Mouse (Mus musculus): ENCODE measurements around the gene Trir.

DNA sequence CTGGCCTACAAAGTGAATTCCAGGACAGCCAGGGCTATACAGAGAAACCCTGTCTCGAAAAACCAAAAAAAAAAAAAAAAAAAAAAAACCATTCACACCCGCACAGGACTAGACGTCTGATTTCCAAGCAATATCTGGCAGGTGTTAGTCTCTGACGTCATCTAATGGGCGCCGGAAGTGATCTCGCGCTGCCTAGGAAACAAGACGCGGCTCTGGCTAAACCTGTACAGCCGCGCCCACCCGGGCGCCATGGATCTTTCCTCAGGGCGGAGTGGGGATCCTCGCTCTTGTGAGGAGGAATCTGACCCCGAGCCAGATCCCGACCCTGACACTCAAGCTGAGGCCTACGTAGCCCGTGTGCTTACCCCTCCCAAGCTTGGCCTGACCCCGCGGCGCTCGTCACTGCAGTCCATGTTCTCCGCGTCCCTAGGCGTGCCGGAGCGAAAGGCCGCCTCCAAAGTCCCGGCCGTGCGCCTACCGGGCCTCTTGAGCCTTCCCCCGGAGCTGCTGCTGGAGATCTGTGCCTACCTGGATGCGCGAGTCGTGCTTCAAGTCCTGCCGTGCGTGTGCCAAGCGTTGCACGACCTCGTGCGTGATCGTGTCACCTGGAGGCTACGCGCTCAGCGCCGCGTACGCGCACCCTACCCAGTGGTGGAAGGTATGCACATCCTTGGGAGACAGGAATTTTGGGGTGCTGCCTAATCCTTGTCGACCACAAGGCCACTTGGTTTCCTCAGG lies 33.4 kb downstream of the Trir start, which contains the start of gene Fbxw9:
- TF ChIP-seq CTCF (IDR thresholded peaks at IDR 0.05; ENCODE audit: extremely low read depth, insufficient read length, insufficient replicate concordance, low read depth, low read length) = no peak
- TF ChIP-seq POLR2A (IDR thresholded peaks at IDR 0.05; ENCODE audit: low read depth, low read length) = no peak
